In genomic region chr13:34162491-34163303, GRCm38 (mm10) we compare ENCODE assay signal across 8 mouse cellular contexts. TPM values are rescaled to one million over a fixed set of nuclear protein-coding genes. Genes with fewer than 3 reads are reported as not detected.
DNase-seq lines count a peak whose midpoint lies in the region; ATAC-seq and TF ChIP-seq lines count a peak whose summit lies in the region.

TSS of gene Psmg4 (plus strand) at chr13:34162964.

- peaks cover 6% of the 10 kb centered on the region; the same call in 1 of the 2 replicates for H3K9me3 ChIP-seq in hindbrain, embryonic 12.5 days (replicated peaks)

- no peaks in the 10 kb centered on the region for H3K27me3 ChIP-seq in Patski
- H3K27me3 ChIP-seq in hindbrain, embryonic 12.5 days, result no peaks in the 10 kb centered on the region

- peaks cover 12% of the 10 kb centered on the region for H3K4me1 ChIP-seq in hindbrain, embryonic 12.5 days

- H3K27ac ChIP-seq in hindbrain, embryonic 12.5 days, result peak within 1 kb of the TSS; percentile 88

- 6% methylated on average over 44 of the region's 44 CpGs for WGBS in hindbrain, embryonic 12.5 days

- DNase-seq in Patski (ENCODE audit: low read depth, low spot score), result peak; percentile 47
- peak; percentile 94 to 96 for DNase-seq in cerebellum, postnatal 14 days
- peak; percentile 87 to 90 for DNase-seq in frontal cortex, postnatal 14 days (ENCODE audit: low spot score in 2 of 2)
- peak; percentile 93 for DNase-seq in layer of hippocampus, postnatal 14 days (ENCODE audit: low spot score in 2 of 2)
- peak; percentile 97 for DNase-seq in lung, postnatal 10 days
- DNase-seq in ovary, postnatal 14 days (ENCODE audit: low spot score), result peak; percentile 91
- DNase-seq in thymus, postnatal 10 days (ENCODE audit: low spot score in 2 of 2), result peak; percentile 91 to 94

- H3K4me3 ChIP-seq in hindbrain, embryonic 12.5 days, result peak within 1 kb of the TSS; percentile 75

- H3K4me2 ChIP-seq in hindbrain, embryonic 12.5 days (replicated peaks), result peak within 1 kb of the TSS; percentile 65

- in situ Hi-C loops in Patski (cut with MboI; ENCODE audit: low pct_unique_long_range_greater_than_20kb), result no loop called here

- no peak for TF ChIP-seq CTCF in Patski (IDR thresholded peaks at IDR 0.05)

- peak; percentile 92 for ATAC-seq in Patski
- peak; percentile 97 for ATAC-seq in hindbrain, embryonic 12.5 days (ENCODE audit: low FRiP score)

- H3K36me3 ChIP-seq in hindbrain, embryonic 12.5 days, result peaks cover 10% of the 10 kb centered on the region

- CTCF ChIA-PET in Patski (lab: Charles Lee), result interaction anchor here (1.2 to 1.3 kb wide), 2 partner anchors 117 to 167 kb away, joined by 3 to 5 read pairs; no protein-coding TSS in a partner anchor

- POLR2A ChIA-PET in Patski (lab: Charles Lee), result interaction anchor here (0.8 to 1.3 kb wide), 3 partner anchors 13 to 126 kb away, joined by 3 read pairs; partner anchors contain the start of gene Bphl

- H3K9ac ChIP-seq in hindbrain, embryonic 12.5 days, result peak within 1 kb of the TSS; percentile 64

RNA-seq across cellular contexts. Expression of gene Psmg4, which starts in this region (rescaled TPM):
- polyA plus RNA-seq in Patski (2021), result 36.6 TPM
- 80.5 and 93.8 TPM in 2 replicates for polyA plus RNA-seq in hindbrain, embryonic 12.5 days (2016; fragmentation: Nextera tagmentation; extraction: Ambion mirVana)
- total RNA-seq in layer of hippocampus, postnatal 14 days (2021), result 10 to 100 TPM; 26.1 to 33.6 TPM

Comparison
In these comparisons a context has a peak if more than half of its experiments do, and no peak if none do; other contexts are left out.
1. Peak in every context shown above with its lines: DNase-seq, ATAC-seq, H3K4me3 ChIP-seq and H3K27ac ChIP-seq.
2. DNase-seq: peak in every context shown above with its lines; median percentile 97 in lung, postnatal 10 days; 95 in cerebellum, postnatal 14 days; 93 in layer of hippocampus, postnatal 14 days; 92 in thymus, postnatal 10 days; 91 in ovary, postnatal 14 days; 88 in frontal cortex, postnatal 14 days; 47 in Patski.